Mouse (Mus musculus): ENCODE results near the gene Sox21. TPM values are rescaled to one million over a fixed set of nuclear protein-coding genes. Genes with fewer than 3 reads are reported as not detected.

Sox21 gene
- polyA plus RNA-seq, 1 experiment from 2014 or later = 0.14 TPM

- H3K27me3 ChIP-seq (ENCODE audit: control insufficient read depth, insufficient read depth, low read length) = peaks cover 11% of the 10 kb centered on the region
- no peak overlapping the region for H3K9ac ChIP-seq (ENCODE audit: low read length)
- WGBS = 85% methylated on average over 8 of the region's 8 CpGs
- no peaks in the 10 kb centered on the region for H3K36me3 ChIP-seq (ENCODE audit: control insufficient read depth, insufficient read depth, low read length)
- no peak overlapping the region for H3K4me2 ChIP-seq (ENCODE audit: low read length)
- no peaks in the 10 kb centered on the region for H3K4me1 ChIP-seq (ENCODE audit: control insufficient read depth in 2 of 2, insufficient read depth in 2 of 2, low read length in 2 of 2)
- ATAC-seq (ENCODE audit: insufficient number of reproducible peaks, insufficient read depth, low FRiP score, low read depth) = no peak
- 0 out of 2 replicates have a peak, but pooled peaks cover 3% of the 10 kb centered on the region for H3K9me3 ChIP-seq (ENCODE audit: control insufficient read depth, low read length)
- H3K27ac ChIP-seq (replicated peaks in 1 of 2; ENCODE audit: control insufficient read depth in 1 of 2, insufficient read depth in 1 of 2, low read depth in 2 of 2, low read length in 2 of 2) = no peak overlapping the region
- H3K4me3 ChIP-seq (ENCODE audit: control insufficient read depth in 1 of 2, insufficient read depth in 1 of 2, low read depth in 1 of 2, low read length in 2 of 2) = no peak overlapping the region
These were observed 20.0 kb downstream of the Sox21 start for GRCm38 (mm10) chr14:118216826-118217225.

DNA sequence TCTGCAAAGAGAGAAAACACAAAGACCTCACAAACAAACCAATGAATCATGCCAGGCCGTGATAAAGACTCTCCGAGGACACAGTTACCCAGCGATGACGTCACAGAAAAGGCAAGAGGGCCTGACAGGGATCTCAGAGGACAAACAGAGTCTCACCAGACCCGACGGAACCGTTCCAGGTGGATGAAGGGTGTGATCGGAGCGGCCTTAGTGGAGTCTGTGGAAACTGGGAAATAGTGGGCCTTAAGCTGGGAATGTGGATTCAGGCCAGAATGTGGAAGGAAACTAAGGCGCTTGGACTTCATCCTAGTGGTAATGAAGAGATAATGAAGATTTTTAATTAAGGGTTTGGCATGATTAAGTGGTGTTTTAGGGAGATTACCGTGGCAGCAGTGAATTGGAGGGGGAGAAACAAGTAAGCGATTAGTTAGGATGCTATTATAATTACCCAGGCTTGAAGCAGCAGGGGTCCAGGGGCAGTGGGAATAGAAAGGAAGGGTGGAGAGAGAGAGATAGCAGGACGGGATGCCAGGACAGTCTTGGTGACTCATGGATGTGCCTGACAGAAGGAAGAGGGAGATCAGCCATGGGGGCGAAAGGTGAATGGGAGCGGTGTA, 24.5 kb downstream of the Sox21 start:
- ATAC-seq (ENCODE audit: insufficient number of reproducible peaks, insufficient read depth, low FRiP score, low read depth) = no peak
- no peak overlapping the region for H3K9ac ChIP-seq (ENCODE audit: low read length)
- WGBS = 67% methylated on average over 15 of the region's 15 CpGs
- H3K4me2 ChIP-seq (ENCODE audit: low read length) = no peak overlapping the region
- peaks cover 8% of the 10 kb centered on the region for H3K27me3 ChIP-seq (ENCODE audit: control insufficient read depth, insufficient read depth, low read length)
- no peak overlapping the region for H3K4me3 ChIP-seq (ENCODE audit: control insufficient read depth in 1 of 2, insufficient read depth in 1 of 2, low read depth in 1 of 2, low read length in 2 of 2)
- peaks cover 3% of the 10 kb centered on the region; the same call in 1 of the 2 replicates for H3K9me3 ChIP-seq (ENCODE audit: control insufficient read depth, low read length)
- no peaks in the 10 kb centered on the region for H3K4me1 ChIP-seq (ENCODE audit: control insufficient read depth in 2 of 2, insufficient read depth in 2 of 2, low read length in 2 of 2)
- no peak overlapping the region for H3K27ac ChIP-seq (replicated peaks in 1 of 2; ENCODE audit: control insufficient read depth in 1 of 2, insufficient read depth in 1 of 2, low read depth in 2 of 2, low read length in 2 of 2)
- H3K36me3 ChIP-seq (ENCODE audit: control insufficient read depth, insufficient read depth, low read length) = no peaks in the 10 kb centered on the region

- no peak overlapping the region for H3K27ac ChIP-seq (replicated peaks in 1 of 2; ENCODE audit: control insufficient read depth in 1 of 2, insufficient read depth in 1 of 2, low read depth in 2 of 2, low read length in 2 of 2)
- no peak for ATAC-seq (ENCODE audit: insufficient number of reproducible peaks, insufficient read depth, low FRiP score, low read depth)
- no peaks in the 10 kb centered on the region for H3K4me1 ChIP-seq (ENCODE audit: control insufficient read depth in 2 of 2, insufficient read depth in 2 of 2, low read length in 2 of 2)
- no peak overlapping the region for H3K4me2 ChIP-seq (ENCODE audit: low read length)
- H3K27me3 ChIP-seq (ENCODE audit: control insufficient read depth, insufficient read depth, low read length) = peaks cover 3% of the 10 kb centered on the region
- 28% methylated on average over 5 of the region's 5 CpGs for WGBS
- H3K9me3 ChIP-seq (ENCODE audit: control insufficient read depth, low read length) = peaks cover 3% of the 10 kb centered on the region; the same call in 1 of the 2 replicates
- H3K9ac ChIP-seq (ENCODE audit: low read length) = no peak overlapping the region
- H3K4me3 ChIP-seq (ENCODE audit: control insufficient read depth in 1 of 2, insufficient read depth in 1 of 2, low read depth in 1 of 2, low read length in 2 of 2) = no peak overlapping the region
- H3K36me3 ChIP-seq (ENCODE audit: control insufficient read depth, insufficient read depth, low read length) = no peaks in the 10 kb centered on the region
These were observed 27.2 kb downstream of the Sox21 start for GRCm38 (mm10) chr14:118209642-118210041.

DNA sequence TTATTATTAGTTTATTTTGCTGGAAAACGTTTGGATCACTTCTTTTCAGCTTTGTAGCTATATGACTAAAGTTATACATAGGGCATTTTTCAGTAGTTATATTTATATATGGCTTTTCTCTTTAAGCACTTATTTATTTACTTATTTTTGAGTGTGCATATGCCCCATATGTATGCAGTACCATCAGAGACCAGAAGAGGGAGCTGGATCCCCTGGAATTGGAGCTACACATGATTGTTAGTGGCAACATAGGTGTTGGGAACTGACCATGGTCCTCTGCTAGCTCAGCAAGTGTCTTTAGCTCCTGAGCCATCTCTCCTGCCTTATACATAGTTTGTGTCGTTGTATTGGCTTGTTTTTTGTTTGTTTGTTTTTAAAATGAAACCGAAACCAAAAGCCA, 29.5 kb downstream of the Sox21 start:
- WGBS = 76% methylated on average over 3 of the region's 3 CpGs
- H3K27me3 ChIP-seq (ENCODE audit: control insufficient read depth, insufficient read depth, low read length) = no peaks in the 10 kb centered on the region; the same call in 1 of the 2 replicates
- H3K9ac ChIP-seq (ENCODE audit: low read length) = no peak overlapping the region
- H3K4me1 ChIP-seq (ENCODE audit: control insufficient read depth in 2 of 2, insufficient read depth in 2 of 2, low read length in 2 of 2) = no peaks in the 10 kb centered on the region
- no peak overlapping the region for H3K4me2 ChIP-seq (ENCODE audit: low read length)
- no peak overlapping the region for H3K4me3 ChIP-seq (ENCODE audit: control insufficient read depth in 1 of 2, insufficient read depth in 1 of 2, low read depth in 1 of 2, low read length in 2 of 2)
- H3K9me3 ChIP-seq (ENCODE audit: control insufficient read depth, low read length) = peaks cover 5% of the 10 kb centered on the region; the same call in 1 of the 2 replicates
- no peaks in the 10 kb centered on the region for H3K36me3 ChIP-seq (ENCODE audit: control insufficient read depth, insufficient read depth, low read length)
- no peak overlapping the region for H3K27ac ChIP-seq (replicated peaks in 1 of 2; ENCODE audit: control insufficient read depth in 1 of 2, insufficient read depth in 1 of 2, low read depth in 2 of 2, low read length in 2 of 2)
- no peak for ATAC-seq (ENCODE audit: insufficient number of reproducible peaks, insufficient read depth, low FRiP score, low read depth)

DNA sequence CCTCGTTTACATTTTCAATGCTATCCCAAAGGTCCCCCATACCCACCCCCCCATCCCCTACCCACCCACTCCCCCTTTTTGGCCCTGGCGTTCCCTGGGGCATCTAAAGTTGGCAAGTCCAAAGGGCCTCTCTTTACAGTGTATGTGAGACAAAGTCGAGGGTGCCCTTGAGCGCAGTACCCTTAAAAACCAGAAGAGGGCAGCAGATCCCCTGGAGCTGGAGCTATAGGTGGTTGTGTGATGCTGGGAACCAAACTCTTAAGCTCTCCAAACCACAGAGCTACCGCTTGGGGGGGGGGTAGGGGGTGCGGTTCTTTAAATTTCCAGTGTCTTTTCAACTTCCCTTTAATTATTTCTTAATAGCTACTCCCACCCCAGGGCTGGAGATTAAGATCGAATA, 33.8 kb downstream of the Sox21 start:
- Histone ChIP-seq H3K27me3 (ENCODE audit: control insufficient read depth, insufficient read depth, low read length) (no peaks in the 10 kb centered on the region), H3K27ac (replicated peaks in 1 of 2; ENCODE audit: control insufficient read depth in 1 of 2, insufficient read depth in 1 of 2, low read depth in 2 of 2, low read length in 2 of 2) (no peak overlapping the region), H3K4me2 (ENCODE audit: low read length) (no peak overlapping the region), H3K9ac (ENCODE audit: low read length) (no peak overlapping the region), H3K36me3 (ENCODE audit: control insufficient read depth, insufficient read depth, low read length) (no peaks in the 10 kb centered on the region), H3K4me1 (ENCODE audit: control insufficient read depth in 2 of 2, insufficient read depth in 2 of 2, low read length in 2 of 2) (no peaks in the 10 kb centered on the region), H3K9me3 (ENCODE audit: control insufficient read depth, low read length) (peaks cover 8% of the 10 kb centered on the region; the same call in 1 of the 2 replicates), H3K4me3 (ENCODE audit: control insufficient read depth in 1 of 2, insufficient read depth in 1 of 2, low read depth in 1 of 2, low read length in 2 of 2) (no peak overlapping the region)
- ATAC-seq (ENCODE audit: insufficient number of reproducible peaks, insufficient read depth, low FRiP score, low read depth) = no peak
- WGBS = 76% methylated on average over 7 of the region's 7 CpGs

DNA sequence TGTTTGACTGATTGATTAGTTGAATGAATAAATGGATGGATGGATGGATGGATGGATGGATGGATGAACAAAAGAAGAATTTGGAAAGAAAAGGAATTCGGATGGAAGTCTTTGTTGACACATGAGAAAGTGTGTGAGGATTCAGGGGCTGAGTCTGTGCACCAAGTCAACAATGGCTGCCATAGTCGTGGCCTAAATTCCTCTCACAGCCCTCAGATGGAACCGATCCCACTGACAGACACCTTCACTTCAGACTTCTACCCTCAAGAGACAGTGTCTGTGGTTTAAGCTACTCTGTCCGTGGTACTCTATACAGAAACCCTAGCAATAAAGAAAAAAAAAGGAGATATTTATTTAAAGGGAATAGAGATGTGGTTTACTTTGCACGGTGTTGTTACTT, 34.8 kb downstream of the Sox21 start:
- Histone ChIP-seq H3K27ac (replicated peaks in 1 of 2; ENCODE audit: control insufficient read depth in 1 of 2, insufficient read depth in 1 of 2, low read depth in 2 of 2, low read length in 2 of 2) (no peak overlapping the region), H3K36me3 (ENCODE audit: control insufficient read depth, insufficient read depth, low read length) (no peaks in the 10 kb centered on the region), H3K4me1 (ENCODE audit: control insufficient read depth in 2 of 2, insufficient read depth in 2 of 2, low read length in 2 of 2) (no peaks in the 10 kb centered on the region), H3K27me3 (ENCODE audit: control insufficient read depth, insufficient read depth, low read length) (peaks cover 2% of the 10 kb centered on the region; the same call in 1 of the 2 replicates), H3K9me3 (ENCODE audit: control insufficient read depth, low read length) (0 out of 2 replicates have a peak, but pooled peaks cover 6% of the 10 kb centered on the region), H3K4me2 (ENCODE audit: low read length) (no peak overlapping the region), H3K4me3 (ENCODE audit: control insufficient read depth in 1 of 2, insufficient read depth in 1 of 2, low read depth in 1 of 2, low read length in 2 of 2) (no peak overlapping the region), H3K9ac (ENCODE audit: low read length) (no peak overlapping the region)
- 78% methylated on average over 5 of the region's 5 CpGs for WGBS
- no peak for ATAC-seq (ENCODE audit: insufficient number of reproducible peaks, insufficient read depth, low FRiP score, low read depth)

DNA sequence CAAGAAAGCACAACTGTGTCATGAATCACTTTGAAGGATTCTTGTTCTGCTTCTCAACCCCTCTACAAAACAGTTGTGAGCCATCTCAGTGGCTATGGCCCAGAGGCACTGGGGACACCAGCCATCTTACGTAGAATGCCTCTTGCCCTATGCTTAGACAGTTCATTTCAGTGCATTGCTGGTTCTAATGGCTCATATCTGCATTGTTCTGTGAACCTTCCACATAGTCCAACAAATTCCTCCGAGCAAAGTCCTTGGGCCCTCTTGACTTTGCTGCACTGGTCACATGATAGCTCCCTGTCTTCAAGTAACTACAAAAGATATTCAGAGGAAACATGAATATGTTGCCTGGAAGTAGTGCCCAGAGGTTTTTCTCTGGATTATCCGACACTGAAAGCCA, 36.1 kb downstream of the Sox21 start:
- peaks cover 13% of the 10 kb centered on the region for H3K27me3 ChIP-seq (ENCODE audit: control insufficient read depth, insufficient read depth, low read length)
- WGBS = 78% methylated on average over 3 of the region's 3 CpGs
- H3K9ac ChIP-seq (ENCODE audit: low read length) = no peak overlapping the region

DNA sequence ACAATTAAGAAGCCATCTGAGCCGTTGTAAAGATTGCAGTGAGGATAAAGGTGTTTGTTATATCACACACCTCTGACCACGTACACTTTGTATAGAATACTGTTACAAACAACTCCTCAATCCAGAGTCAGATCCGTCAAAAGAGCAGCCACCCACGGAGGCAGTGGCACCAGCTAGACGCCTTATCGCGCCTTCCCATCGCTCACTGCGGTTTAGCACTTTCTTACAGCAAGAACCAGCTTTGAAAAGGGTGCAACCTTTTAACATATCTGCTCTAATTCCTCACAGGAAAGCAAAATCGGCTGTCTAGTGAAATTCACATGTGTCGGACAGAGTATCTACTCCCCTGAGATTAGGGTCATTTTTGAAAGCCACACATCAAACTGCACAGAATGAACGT, 39.8 kb downstream of the Sox21 start:
- Histone ChIP-seq H3K36me3 (ENCODE audit: control insufficient read depth, insufficient read depth, low read length) (no peaks in the 10 kb centered on the region), H3K4me3 (ENCODE audit: control insufficient read depth in 1 of 2, insufficient read depth in 1 of 2, low read depth in 1 of 2, low read length in 2 of 2) (no peak overlapping the region), H3K4me2 (ENCODE audit: low read length) (no peak overlapping the region), H3K9ac (ENCODE audit: low read length) (no peak overlapping the region), H3K27me3 (ENCODE audit: control insufficient read depth, insufficient read depth, low read length) (peaks cover 39% of the 10 kb centered on the region), H3K27ac (replicated peaks in 1 of 2; ENCODE audit: control insufficient read depth in 1 of 2, insufficient read depth in 1 of 2, low read depth in 2 of 2, low read length in 2 of 2) (no peak overlapping the region), H3K4me1 (ENCODE audit: control insufficient read depth in 2 of 2, insufficient read depth in 2 of 2, low read length in 2 of 2) (no peaks in the 10 kb centered on the region), H3K9me3 (ENCODE audit: control insufficient read depth, low read length) (0 out of 2 replicates have a peak, but pooled peaks cover 3% of the 10 kb centered on the region)
- no peak for ATAC-seq (ENCODE audit: insufficient number of reproducible peaks, insufficient read depth, low FRiP score, low read depth)
- WGBS = 68% methylated on average over 12 of the region's 12 CpGs

More for the DNA sequence above, 36.1 kb downstream of the Sox21 start:
- H3K9me3 ChIP-seq (ENCODE audit: control insufficient read depth, low read length) = 0 out of 2 replicates have a peak, but pooled peaks cover 6% of the 10 kb centered on the region
- H3K27ac ChIP-seq (replicated peaks in 1 of 2; ENCODE audit: control insufficient read depth in 1 of 2, insufficient read depth in 1 of 2, low read depth in 2 of 2, low read length in 2 of 2) = no peak overlapping the region
- H3K4me1 ChIP-seq (ENCODE audit: control insufficient read depth in 2 of 2, insufficient read depth in 2 of 2, low read length in 2 of 2) = no peaks in the 10 kb centered on the region
- no peaks in the 10 kb centered on the region for H3K36me3 ChIP-seq (ENCODE audit: control insufficient read depth, insufficient read depth, low read length)
- no peak for ATAC-seq (ENCODE audit: insufficient number of reproducible peaks, insufficient read depth, low FRiP score, low read depth)
- no peak overlapping the region for H3K4me3 ChIP-seq (ENCODE audit: control insufficient read depth in 1 of 2, insufficient read depth in 1 of 2, low read depth in 1 of 2, low read length in 2 of 2)
- no peak overlapping the region for H3K4me2 ChIP-seq (ENCODE audit: low read length)

Data from heart, embryonic 14.5 days (tissue).